Mouse (Mus musculus): ENCODE data around the gene Bach2. TPM values are rescaled to one million over a fixed set of nuclear protein-coding genes. Genes with fewer than 3 reads are reported as not detected.

The Bach2 gene
- polyA plus RNA-seq, 1 experiment from 2014 or later, result 5.9 TPM

GRCm38 (mm10) chr4:32464540-32464939 is 225.9 kb downstream of the Bach2 start:
- 35% methylated on average over 6 of the region's 6 CpGs for WGBS

DNA sequence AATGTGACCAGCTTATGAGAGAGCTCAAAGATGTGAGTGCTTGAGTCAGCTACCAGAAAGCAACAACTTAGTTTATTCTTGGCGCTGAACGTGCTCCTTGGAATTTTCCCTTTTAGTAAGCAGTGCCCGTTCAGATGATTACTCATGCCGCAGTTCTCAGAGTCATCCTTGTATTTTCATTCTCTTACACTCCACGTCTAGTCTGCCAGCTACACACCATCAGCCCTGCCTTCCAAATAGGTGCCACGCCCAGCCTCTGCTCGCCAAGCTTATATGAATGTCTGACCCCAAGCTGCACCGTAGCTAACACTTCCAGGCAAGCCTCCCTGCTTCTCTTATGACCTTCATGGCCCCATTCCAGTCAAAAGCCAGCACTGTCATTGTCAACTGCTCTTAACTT is 227.4 kb downstream of the Bach2 start:
- Histone ChIP-seq H3K4me1 (replicated peaks; ENCODE audit: insufficient read depth, low read length) (0 out of 2 replicates have a peak, but pooled peaks cover 2% of the 10 kb centered on the region), H3K4me3 (replicated peaks; ENCODE audit: low read depth, low read length) (no peak overlapping the region), H3K9ac (ENCODE audit: low read depth, low read length) (no peak overlapping the region), H3K4me2 (ENCODE audit: low read length) (no peak overlapping the region), H3K36me3 (ENCODE audit: insufficient read depth, low read length) (no peaks in the 10 kb centered on the region), H3K27me3 (ENCODE audit: insufficient read depth, low read length) (no peaks in the 10 kb centered on the region), H3K27ac (no peak overlapping the region), H3K9me3 (replicated peaks; ENCODE audit: low read length) (no peaks in the 10 kb centered on the region)
- WGBS, result 76% methylated on average over 8 of the region's 8 CpGs
- no peak for TF ChIP-seq CTCF (IDR thresholded peaks at IDR 0.05; ENCODE audit: low read depth)
- no peak for DNase-seq (ENCODE audit: low spot score)
- ATAC-seq (replicated peaks; ENCODE audit: low FRiP score, low read depth), result no peak

More at GRCm38 (mm10) chr4:32464540-32464939, 225.9 kb downstream of the Bach2 start:
- Histone ChIP-seq H3K36me3 (ENCODE audit: insufficient read depth, low read length) (no peaks in the 10 kb centered on the region), H3K27ac (no peak overlapping the region), H3K4me1 (replicated peaks; ENCODE audit: insufficient read depth, low read length) (0 out of 2 replicates have a peak, but pooled peaks cover 2% of the 10 kb centered on the region), H3K27me3 (ENCODE audit: insufficient read depth, low read length) (no peaks in the 10 kb centered on the region), H3K4me2 (ENCODE audit: low read length) (no peak overlapping the region), H3K9me3 (replicated peaks; ENCODE audit: low read length) (no peaks in the 10 kb centered on the region), H3K4me3 (replicated peaks; ENCODE audit: low read depth, low read length) (no peak overlapping the region), H3K9ac (ENCODE audit: low read depth, low read length) (no peak overlapping the region)
- TF ChIP-seq CTCF (IDR thresholded peaks at IDR 0.05; ENCODE audit: low read depth), result no peak
- DNase-seq (ENCODE audit: low spot score), result no peak
- ATAC-seq (replicated peaks; ENCODE audit: low FRiP score, low read depth), result no peak

DNA sequence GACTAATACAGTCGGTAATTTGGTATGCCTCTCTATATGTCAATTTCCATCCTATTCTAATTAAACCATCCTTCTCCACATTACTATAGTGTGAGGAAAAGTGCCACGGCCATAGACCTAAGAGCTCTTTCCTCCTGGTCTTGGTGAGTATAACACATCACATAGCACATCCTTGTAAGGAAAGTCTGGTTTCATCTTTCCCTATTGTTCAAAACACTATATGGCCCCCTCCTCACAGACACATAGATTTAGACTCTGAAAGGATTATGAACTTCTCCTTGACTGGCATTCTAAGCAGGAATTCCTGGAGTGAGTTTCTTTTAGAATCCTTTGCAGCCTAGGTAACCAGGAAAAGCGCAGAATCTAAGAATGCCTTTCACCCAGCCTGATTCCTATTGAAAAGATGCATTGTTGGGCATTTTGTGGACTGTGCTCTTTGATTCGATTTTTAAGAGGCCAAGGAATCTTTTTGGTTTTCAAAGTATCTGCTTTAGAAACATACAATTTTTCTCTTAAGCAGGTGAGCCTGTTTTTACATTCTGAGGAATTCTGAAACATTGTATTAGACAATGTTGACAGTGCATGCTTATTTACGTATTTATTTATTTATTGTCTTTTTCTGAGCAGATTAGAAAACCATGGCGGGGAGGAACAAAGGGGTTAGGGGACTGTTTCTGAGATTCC is 239.5 kb downstream of the Bach2 start:
- Histone ChIP-seq H3K4me2 (ENCODE audit: low read length) (no peak overlapping the region), H3K9ac (ENCODE audit: low read depth, low read length) (no peak overlapping the region), H3K36me3 (ENCODE audit: insufficient read depth, low read length) (no peaks in the 10 kb centered on the region), H3K4me1 (replicated peaks; ENCODE audit: insufficient read depth, low read length) (no peaks in the 10 kb centered on the region), H3K9me3 (replicated peaks; ENCODE audit: low read length) (no peaks in the 10 kb centered on the region; the same call in 1 of the 2 replicates), H3K4me3 (replicated peaks; ENCODE audit: low read depth, low read length) (no peak overlapping the region), H3K27me3 (ENCODE audit: insufficient read depth, low read length) (no peaks in the 10 kb centered on the region), H3K27ac (no peak overlapping the region)
- no peak for TF ChIP-seq CTCF (IDR thresholded peaks at IDR 0.05; ENCODE audit: low read depth)
- 88% methylated on average over 6 of the region's 6 CpGs for WGBS
- no peak for DNase-seq (ENCODE audit: low spot score)
- ATAC-seq (replicated peaks; ENCODE audit: low FRiP score, low read depth), result no peak

DNA sequence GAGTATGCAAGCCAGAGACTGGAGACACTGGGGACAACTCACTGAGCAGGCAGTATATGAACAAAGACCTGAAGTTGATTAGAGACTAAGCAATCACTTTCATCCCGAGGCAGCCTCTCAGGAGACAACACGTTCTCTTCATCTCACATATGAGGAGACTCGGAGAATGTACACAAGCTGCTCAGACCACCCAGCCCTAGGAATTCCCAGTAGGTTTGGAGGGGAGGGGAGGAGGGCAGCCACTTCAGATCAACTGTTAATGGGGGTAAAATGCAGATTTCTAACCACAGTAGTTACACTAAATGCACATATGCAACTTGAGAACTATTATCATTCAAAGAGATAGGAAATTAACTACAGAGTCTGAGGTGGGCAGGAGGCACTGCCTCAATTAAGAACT is 240.6 kb downstream of the Bach2 start:
- no peak overlapping the region for H3K9ac ChIP-seq (ENCODE audit: low read depth, low read length)
- H3K27me3 ChIP-seq (ENCODE audit: insufficient read depth, low read length), result no peaks in the 10 kb centered on the region
- H3K9me3 ChIP-seq (replicated peaks; ENCODE audit: low read length), result no peaks in the 10 kb centered on the region; the same call in 1 of the 2 replicates
- no peak overlapping the region for H3K27ac ChIP-seq
- ATAC-seq (replicated peaks; ENCODE audit: low FRiP score, low read depth), result no peak
- no peaks in the 10 kb centered on the region for H3K4me1 ChIP-seq (replicated peaks; ENCODE audit: insufficient read depth, low read length)
- no peak overlapping the region for H3K4me2 ChIP-seq (ENCODE audit: low read length)
- H3K36me3 ChIP-seq (ENCODE audit: insufficient read depth, low read length), result no peaks in the 10 kb centered on the region
- TF ChIP-seq CTCF (IDR thresholded peaks at IDR 0.05; ENCODE audit: low read depth), result no peak
- WGBS, result 65% methylated on average over 3 of the region's 3 CpGs
- DNase-seq (ENCODE audit: low spot score), result no peak
- no peak overlapping the region for H3K4me3 ChIP-seq (replicated peaks; ENCODE audit: low read depth, low read length)

DNA sequence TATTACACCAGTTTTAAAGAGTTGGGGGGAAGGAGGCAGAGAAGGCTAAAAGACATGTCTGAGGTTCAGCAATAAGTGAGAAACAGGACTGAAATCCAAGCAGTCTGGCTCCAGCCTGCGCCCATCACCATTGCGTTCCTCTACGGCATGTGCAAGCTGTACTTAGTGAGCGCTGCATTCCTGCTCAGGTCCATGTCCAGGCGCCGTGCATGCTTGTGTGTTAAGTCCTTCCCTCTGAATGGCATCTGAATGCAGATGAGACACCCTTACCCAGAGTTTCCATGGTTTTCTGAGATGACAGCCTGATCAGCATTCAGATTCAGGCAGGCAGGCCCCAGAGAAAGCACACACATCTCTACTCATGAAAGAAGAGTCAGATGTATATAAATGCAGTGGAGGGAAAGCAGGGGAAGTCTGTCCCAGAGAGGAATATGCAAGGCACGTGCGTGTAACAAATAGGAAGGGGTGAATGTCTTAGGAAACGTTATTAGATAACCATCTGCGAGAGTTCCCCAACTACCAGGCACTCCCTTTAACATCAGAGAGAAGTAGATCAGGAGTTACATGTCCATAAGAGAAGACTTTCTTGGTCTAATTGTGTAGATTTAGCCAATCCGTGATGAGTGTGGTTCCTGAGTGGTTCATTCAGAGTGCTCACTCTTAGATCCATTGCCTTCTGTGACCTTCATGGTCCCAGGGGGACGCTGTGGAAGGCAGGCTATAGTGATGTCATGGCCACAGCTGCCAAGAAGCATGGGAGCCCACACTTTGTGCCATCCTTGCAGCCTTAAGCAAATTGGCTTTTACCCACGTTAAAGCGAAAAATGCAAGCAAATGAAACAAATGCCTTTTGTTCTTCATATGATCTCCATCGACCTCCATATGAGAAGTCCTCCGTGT is 241.4 kb downstream of the Bach2 start:
- no peaks in the 10 kb centered on the region for H3K4me1 ChIP-seq (replicated peaks; ENCODE audit: insufficient read depth, low read length)
- 88% methylated on average over 16 of the region's 16 CpGs for WGBS
- H3K4me2 ChIP-seq (ENCODE audit: low read length), result no peak overlapping the region
- no peaks in the 10 kb centered on the region for H3K9me3 ChIP-seq (replicated peaks; ENCODE audit: low read length)
- no peak for DNase-seq (ENCODE audit: low spot score)
- no peaks in the 10 kb centered on the region for H3K27me3 ChIP-seq (ENCODE audit: insufficient read depth, low read length)
- no peak for TF ChIP-seq CTCF (IDR thresholded peaks at IDR 0.05; ENCODE audit: low read depth)
- H3K9ac ChIP-seq (ENCODE audit: low read depth, low read length), result no peak overlapping the region
- no peak for ATAC-seq (replicated peaks; ENCODE audit: low FRiP score, low read depth)
- no peaks in the 10 kb centered on the region for H3K36me3 ChIP-seq (ENCODE audit: insufficient read depth, low read length)
- no peak overlapping the region for H3K4me3 ChIP-seq (replicated peaks; ENCODE audit: low read depth, low read length)
- H3K27ac ChIP-seq, result no peak overlapping the region

DNA sequence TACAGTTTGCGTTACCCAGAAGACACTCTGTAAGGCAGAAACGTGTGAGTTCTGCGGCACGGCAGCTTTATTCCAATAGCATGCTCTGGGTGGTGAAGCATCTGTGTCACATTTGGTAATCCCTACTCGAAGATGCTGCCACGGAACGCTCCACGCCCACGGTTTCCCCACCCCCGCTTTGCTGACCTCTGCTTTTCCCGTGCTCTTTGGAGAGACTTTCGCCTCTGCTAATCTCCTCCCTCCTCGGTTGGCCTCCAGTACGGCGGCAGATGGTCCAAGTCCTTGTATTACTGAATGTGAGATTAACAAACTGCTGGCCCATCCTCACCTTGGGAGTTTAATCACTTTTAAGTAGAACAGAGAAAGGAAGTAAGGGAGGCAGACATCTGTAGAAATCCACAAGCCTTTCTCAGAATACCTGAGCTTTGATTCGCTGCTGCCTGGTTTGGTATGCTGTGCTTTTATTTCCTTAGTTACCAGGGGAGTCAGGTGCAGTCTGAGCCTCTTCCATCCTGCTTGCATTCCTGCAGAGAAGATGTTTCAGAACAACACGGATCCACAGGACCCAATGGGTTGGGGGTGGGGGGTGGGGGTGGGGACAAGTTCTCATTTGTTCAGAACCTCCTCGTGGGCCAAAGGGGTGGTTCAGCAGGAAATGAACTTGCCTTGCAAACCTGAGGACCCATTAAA is 242.9 kb downstream of the Bach2 start:
- Histone ChIP-seq H3K27me3 (ENCODE audit: insufficient read depth, low read length) (no peaks in the 10 kb centered on the region), H3K4me3 (replicated peaks; ENCODE audit: low read depth, low read length) (no peak overlapping the region), H3K9me3 (replicated peaks; ENCODE audit: low read length) (no peaks in the 10 kb centered on the region), H3K36me3 (ENCODE audit: insufficient read depth, low read length) (no peaks in the 10 kb centered on the region), H3K9ac (ENCODE audit: low read depth, low read length) (no peak overlapping the region), H3K27ac (no peak overlapping the region), H3K4me1 (replicated peaks; ENCODE audit: insufficient read depth, low read length) (no peaks in the 10 kb centered on the region), H3K4me2 (ENCODE audit: low read length) (peak overlapping the region; percentile 31; the same call in 1 of the 2 replicates)
- WGBS, result 23% methylated on average over 18 of the region's 18 CpGs
- DNase-seq (ENCODE audit: low spot score), result peak; percentile 18
- TF ChIP-seq CTCF (IDR thresholded peaks at IDR 0.05; ENCODE audit: low read depth), result no peak
- ATAC-seq (replicated peaks; ENCODE audit: low FRiP score, low read depth), result no peak; the same call in 1 of the 2 replicates
